Mouse (Mus musculus) lung, postnatal 0 days (tissue): ENCODE data around the gene Auh.

Experiments used
- CTCF ChIP-seq: IDR thresholded peaks from 2 replicates; pipeline ENCODE4 v1.5.1; 2016; ENCODE audit warnings: antibody characterized with exemption, mild to moderate bottlenecking
- EP300 ChIP-seq: IDR thresholded peaks from 2 replicates; pipeline ENCODE4 v1.6.1; 2016; ENCODE audit warnings: antibody characterized with exemption, mild to moderate bottlenecking, control low read depth

GRCm38 (mm10) chr13:52832481-52833170 is 96.9 kb downstream of the Auh start:
- TF ChIP-seq CTCF, result no peak
- no peak for TF ChIP-seq EP300
